Mouse (Mus musculus) urinary bladder, postnatal 10 days (tissue): ENCODE measurements around the gene Gm10762.
"Not testable (repeated sequence)": the region's sequence is repeated elsewhere in the genome, so short reads cannot be mapped to it uniquely, and the experiment has no call there.

Source experiments
- DNase-seq: peaks from one replicate; pipeline ENCODE4 v3.0.0; 2022; ENCODE audit warnings: low spot score

Gm10762 gene

DNA sequence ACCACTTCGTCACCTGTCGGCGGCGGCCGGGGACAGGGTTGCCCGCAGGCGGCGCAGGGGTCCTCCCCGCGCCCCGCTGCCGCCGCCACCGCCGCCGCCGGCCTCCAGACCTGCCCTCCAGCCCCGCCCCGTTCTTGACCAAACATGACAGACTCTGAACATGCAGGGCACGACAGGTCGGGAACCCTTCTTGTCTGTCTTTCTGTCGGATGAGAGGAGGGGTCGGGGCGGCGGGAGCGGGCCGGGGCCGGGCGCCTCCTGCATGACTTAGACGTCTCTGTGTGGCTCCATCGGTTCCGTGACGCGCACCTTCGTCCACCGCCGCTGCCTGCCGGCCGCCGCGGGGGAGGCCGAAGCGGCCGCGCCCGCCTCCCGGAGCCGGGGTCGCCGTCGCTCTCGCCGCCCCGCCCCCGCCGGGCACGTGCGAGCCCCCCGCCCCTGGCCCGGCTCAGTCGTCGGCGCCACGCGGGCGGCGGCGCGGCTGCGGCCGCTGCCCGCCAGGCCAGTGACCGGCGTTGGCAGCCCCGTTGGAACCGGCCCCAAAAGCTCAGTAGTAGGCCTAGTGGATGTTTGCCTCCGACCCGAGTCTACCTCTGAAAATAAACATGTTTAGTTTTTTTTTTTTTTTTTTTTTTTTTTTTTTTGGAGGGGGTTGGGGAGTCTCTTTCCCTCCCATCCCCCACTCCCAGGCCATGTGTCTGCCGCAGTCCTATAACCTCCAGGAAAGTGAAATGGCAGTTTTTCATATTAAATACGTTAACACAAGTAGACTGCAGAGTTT lies at the start of gene Gm10762:
TSS of gene Gm10762 (minus strand) at position 65 of the 781 bp plus-strand sequence.
- peak; percentile 27 for DNase-seq

DNA sequence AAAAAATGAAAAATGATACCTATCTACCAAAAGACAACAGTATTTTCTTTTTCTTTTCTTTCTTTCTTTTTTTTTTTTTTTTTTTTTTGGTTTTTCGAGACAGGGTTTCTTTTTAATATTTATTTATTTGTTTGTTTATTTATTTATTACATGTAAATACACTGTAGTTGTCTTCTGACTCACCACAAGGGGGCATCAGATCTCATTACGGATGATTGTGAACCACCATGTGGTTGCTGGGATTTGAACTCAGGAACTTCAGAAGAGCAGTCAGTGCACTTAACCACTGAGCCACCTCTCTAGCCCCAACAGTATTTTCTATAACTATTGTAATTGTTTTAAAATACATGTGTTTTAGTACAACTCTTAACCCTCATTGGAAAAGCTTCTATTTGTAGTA lies 41.3 kb upstream of the Gm10762 start:
- DNase-seq = not testable (repeated sequence)

DNA sequence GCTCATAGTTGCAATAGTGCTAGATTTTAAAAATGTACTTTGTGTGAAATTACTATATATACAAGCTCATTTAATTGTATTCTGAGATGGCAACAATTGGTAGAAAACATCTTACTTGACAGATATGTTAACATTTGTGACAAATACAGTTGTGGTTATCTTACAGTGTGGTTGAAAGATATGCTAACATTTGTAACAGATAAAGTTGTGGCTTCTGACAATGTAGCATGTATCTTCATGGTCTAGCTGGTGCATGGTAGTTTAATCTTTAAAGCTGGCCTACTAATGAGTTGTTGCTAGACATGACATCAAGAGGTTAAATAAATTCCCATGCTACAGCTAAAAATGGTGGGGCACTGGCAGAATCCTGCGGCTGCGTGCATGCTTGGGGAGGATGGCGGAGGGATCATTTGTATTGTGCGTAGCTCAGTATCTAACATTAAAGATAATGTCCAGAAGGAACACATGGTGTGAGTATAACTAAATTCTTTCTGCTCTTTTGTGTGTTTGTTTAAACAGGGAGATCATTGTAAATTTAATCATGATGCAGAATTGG lies 38.7 kb upstream of the Gm10762 start:
- no peak for DNase-seq

DNA sequence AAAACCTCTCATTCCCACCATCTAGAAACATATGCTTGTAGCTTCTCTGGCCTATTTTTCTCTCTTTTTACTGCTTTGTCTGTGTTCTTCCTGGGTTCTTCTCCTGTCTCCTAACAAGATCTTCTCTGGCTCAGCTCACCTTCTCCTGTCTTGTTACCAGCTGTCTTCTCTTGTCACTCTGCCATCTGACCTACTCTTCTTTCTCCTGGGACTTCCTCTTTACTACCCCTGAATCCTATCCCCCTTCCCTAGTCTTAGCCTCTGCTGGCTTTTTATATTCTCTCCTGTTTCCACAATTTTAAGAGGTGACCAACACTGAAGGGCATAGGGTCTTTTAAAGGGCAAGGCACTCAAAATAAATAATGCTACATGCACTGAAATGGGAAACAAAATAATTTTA lies 37.3 kb upstream of the Gm10762 start:
- DNase-seq = no peak

DNA sequence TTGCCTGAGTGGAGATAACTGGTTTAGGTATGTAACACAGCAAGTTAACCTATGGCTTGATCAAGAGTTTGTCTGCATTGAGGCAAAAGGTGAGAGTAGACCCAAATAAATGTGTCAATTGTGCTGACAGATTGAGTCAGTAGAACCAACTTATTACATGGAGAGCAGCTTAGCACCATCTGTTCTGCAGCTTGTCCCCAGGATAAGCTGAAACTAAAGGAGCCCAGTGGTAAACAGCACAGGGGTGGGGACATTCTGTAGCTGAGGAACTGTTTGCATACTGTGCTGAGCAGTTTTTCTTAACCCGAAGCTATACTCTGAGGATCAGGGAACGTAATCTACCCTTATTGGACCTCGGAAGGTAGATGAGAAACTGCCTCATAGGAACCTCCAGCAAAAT lies 17.2 kb upstream of the Gm10762 start:
- DNase-seq = no peak

DNA sequence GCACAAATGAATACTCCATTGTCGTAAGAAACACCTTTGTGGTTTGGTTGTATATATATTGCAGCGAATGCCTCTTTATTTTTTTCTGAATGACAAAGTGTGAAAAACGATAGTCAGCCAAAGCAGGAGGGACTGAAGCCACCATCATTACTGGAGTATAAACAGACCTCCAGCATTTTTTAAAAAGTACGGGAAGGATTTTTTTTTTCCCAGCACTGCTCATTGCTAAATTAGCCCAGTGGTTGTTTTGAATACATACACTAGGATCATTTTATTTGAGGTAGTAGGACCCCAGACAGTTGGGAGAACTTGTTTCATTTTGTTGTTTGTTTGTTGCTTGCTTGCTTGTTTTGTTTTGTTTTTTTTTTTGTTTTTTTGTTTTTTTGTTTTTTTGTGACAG lies 8.0 kb upstream of the Gm10762 start:
- DNase-seq = no peak

DNA sequence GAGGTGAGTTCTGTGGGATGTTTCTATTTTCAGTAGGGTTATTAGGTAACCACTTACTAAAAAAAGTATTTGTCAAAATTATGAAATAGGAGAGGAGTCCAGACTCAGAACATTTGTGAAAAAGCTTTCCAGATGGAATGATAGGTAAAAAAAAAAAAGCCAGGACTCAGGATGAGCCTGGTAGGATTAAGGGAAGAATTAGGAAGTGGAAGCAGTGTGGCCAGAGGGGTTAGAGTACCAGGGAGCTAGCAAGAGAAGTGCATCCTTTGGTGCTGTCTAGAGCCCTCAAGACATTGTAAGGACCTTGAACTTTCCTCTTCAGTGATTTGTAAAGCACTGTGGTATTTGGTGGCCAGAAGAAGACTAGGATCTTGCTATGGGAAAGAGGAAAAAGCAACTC lies 4.8 kb upstream of the Gm10762 start:
- DNase-seq = no peak

DNA sequence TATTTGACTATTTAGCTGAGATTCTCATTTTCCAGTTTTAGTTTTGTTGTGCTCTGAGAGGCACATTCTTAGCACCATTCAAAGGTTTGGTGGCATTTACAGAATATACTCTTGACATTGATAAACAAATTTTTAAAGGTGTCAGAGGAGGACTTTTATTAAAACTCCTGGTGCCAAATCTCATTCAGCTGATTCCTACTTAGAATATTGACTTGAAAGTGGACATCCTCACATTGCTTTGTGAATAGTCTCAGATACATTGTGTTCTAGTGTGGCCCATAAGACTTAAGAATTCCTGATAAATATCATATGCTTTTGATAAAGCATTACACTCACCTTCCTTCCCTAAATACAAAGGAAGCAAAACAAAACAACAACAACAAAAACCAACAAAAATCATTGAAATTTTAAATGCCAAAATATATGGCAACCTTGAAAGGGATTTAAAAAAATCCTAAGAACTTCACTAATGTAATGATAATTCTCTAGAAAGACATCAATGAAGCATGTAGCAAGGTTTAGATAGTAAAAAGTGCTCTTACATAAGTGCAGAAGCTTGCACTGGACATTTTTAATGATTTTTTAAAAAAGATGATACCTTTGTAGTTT lies 1.1 kb upstream of the Gm10762 start:
- DNase-seq = no peak

DNA sequence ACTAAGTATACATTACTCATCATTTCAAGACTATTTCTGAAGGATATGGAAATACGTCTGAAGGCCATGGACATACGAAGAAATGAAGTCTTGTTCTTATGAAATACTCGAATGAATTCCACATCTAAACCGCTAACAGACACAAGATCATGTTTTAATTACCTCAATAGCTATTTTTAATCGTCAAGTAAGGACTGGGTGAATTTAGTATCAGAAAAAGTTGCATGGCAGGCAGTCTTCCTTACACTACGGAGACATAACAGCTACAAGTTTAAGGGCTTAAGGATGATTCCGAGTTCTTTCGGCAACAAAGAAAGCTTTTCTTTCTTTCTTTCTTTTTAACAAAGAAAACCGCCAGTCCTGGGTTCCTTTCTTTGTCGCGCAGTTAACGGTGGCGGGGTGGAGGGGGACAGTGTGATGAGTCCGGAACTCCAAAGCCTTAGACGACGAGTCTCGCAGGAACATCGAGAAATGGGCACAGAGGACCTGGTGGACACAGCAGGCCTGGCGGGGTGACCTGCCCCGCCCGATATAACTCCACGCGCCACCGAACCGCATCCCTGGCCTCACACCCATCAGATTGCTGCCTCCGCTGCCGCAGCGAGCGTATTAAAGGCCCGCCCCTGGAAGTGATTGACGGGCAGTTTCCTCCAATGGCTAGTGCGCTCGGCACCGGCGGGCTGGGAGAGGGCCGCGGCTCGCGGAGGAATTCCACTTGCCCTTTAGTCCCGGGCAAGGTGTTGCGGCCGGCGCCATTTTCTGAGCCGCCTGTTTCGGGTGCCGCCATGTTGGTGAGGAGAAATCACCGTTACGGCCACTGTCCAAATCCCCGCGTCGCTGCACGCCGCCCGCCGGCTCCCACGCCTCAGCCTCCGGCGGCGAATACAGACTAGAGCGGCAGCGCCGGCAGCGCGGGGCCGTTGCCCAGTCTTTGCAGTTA lies 614 bp downstream of the Gm10762 start, which contains the start of gene Zc3h6:
TSS of gene Zc3h6 (plus strand) at position 762 of the 940 bp plus-strand sequence.
- DNase-seq = peak; percentile 97

DNA sequence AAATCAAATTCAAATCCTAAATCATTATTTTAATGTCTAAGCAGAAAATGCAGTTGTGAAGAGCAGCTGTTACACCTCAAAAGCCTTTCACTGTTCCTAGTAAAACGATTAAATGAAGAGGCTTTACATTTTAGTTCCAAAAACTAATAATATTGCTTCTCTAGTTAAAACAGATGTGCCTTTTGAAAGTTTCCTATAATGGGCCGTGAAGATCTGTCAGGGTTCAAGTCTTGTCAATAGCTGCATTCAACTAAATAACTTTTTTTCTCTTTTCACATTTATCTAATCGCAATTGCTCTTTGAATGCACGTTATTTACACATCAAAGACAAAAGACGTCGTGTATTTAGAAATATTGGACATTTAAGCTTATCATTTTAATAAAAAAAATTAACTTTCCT lies 1.3 kb downstream of the Gm10762 start:
- DNase-seq = no peak

DNA sequence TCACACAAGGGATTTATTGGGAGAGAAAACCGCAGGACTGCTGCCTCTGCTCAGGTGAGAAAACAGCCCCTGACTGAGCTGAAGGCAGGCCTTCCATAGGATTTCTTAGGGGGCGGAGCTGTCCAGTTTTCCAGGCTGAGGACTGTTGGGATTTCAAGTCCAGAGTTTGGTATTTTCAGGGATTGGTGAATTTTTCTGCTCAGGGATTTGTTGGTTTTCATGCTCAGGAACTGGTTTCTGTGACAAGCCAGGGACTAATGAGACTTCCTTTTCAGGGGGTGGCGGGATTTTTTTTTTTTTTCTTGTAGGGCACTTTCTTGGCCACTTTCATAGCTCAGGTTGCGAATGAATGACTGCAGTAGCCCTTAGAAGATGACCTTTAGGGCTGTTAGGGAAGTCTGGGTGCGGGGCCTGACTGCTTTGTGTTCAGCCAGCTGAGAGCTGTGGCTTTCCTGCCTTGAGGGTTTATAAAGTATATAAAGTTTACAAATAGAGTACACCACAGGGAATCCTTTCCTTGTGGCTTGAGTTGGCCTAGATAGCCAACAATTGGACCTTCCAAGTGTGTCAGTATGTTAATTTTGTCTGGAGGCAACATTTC lies 1.9 kb downstream of the Gm10762 start:
- DNase-seq = no peak

DNA sequence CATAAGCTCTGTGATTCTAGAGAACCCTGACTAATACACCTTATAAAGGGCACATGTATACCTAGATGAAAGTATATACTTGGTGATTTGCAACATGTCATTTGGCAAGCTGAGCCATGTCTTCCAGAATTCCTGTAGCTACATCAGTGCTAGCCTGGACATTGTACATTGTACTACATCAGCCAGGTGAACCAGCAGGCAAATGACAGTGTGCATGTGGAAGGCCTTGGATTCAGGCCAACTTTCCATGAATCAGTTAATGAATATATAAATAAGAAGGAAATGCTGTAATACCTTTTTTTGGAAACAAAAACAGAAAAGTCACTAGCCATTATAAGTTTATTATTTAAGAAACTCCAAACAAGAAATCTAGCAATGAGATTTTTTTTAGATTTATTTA lies 13.3 kb downstream of the Gm10762 start:
- DNase-seq = no peak

DNA sequence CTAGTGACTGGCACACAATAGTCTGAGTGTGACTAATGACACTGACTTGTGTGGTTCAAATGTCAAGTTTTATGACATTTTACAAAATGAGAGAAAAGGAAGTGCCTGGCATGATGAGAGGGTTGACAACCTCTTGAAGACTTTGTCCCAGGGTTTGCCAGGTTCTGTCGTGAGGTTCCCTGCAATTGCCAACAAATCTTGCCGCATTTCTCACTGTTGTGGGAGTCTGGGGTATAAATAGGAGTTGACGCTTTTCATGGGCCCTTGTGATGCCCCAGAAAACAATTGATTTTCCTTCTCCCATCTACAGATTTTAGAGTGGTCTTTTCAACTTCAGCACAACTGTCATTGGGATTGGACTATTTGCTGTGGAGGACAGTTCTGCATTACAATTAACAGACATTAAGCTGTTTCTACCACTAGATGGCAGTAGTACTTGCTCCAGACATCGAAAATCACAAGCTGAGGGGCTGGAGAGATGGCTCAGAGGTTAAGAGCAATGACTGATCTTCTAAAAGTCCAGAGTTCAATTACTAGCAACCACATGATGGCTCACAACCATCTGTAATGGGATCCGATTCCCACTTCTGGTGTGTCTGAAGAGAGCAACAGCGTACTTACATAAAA lies 19.4 kb downstream of the Gm10762 start:
- no peak for DNase-seq

DNA sequence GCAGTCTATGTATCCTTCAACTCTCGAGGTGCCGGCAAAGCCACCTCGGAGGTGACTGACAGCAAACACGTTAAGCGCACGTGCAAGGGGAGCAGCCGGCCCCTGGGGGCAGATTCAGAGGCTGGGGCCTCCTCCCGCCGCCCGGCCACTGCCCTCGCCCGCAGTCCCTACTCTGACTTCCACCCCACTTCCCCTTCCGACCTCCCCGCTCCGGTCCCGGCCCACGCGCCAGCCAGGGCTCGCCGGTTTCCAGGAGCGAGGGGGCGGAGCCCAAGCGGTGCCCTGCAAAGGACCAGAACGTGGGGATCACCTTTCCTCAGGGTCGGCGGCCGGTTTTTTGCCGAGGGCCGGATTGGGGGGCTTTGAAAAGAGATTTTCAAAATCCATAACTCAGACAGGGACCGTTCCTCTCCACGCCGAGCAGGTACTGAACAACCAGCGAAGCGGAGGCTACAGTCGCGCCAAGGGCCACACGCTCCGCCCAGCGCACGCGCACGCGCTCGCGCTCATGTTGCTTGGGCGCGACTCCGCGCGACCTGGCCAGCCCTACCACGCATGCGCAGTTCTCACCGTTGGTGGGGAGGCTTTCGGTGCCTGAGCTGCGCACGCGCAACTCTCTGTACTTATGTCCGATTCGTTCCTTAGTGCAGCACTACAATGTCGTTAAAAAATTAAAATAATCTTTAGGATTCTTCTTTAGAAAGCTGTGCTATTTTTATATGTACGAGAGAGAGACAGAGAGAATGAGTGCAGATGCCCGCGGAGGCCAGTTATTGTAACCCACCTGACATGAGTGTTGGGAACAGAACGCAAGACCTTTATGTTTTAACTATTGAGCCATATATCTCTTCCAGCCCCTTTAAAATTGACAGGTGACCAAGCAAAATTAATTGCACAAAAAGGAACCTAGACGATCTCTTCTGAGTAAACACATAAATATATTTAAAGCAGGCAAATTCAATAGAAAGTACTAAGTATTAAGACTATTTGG lies 23.7 kb downstream of the Gm10762 start, which contains the start of gene Zc3h8:
TSS of gene Zc3h8 (minus strand) at position 540 of the 991 bp plus-strand sequence.
- peak; percentile 93 for DNase-seq

DNA sequence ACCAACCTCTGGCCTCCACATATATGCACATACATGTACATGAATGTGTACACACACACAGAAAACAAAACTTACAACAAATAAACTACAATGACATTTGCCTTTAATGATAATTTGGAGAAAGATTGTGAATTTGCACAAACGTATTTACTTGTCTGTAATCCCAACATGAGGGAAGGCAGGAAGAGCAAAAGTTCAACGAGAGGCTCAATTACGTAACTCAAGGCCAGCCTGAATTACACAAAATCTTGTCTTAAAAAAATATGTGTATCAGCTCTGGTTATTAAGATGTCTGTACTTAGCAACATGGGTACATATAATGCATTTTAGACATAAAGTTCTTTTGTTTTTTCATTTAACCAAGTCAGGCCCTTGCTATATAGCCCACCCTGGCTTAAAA lies 31.3 kb downstream of the Gm10762 start:
- no peak for DNase-seq

DNA sequence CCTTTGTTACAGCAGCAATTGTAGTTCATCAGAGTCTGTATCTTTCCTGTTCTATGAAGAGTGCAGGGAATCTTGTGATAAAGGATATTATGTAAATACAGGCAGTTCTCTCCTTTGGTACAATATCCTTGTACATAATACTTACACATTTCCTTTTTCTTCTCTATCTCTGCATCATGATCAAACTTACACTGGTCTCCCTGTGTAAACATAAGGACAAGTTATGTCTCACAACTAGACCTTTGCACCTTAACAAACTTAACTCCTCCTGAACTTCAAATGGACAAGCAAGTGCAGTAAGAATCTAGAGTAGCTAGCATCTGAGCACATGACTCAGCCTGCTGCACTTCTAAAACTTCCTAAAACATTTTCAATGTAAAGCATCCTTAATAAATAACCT lies 36.8 kb downstream of the Gm10762 start:
- DNase-seq = no peak

DNA sequence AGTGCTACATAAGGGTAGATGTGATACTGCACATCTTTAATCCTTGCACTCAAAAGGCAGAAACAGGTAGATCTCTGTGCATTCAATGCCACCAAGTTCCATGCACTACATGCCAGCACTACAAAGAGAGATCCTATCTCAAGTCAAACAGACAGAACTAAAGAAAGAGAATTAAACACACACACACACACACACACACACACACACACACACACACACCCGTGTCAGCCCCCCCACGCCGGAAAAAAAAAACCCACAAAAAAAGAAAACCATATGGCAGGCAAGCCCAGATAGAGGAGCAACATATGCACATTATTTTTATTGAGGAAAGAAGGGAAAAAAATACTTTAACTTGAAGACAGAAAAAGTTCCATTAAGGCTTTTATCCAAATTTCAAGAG lies 39.1 kb downstream of the Gm10762 start:
- no peak for DNase-seq

DNA sequence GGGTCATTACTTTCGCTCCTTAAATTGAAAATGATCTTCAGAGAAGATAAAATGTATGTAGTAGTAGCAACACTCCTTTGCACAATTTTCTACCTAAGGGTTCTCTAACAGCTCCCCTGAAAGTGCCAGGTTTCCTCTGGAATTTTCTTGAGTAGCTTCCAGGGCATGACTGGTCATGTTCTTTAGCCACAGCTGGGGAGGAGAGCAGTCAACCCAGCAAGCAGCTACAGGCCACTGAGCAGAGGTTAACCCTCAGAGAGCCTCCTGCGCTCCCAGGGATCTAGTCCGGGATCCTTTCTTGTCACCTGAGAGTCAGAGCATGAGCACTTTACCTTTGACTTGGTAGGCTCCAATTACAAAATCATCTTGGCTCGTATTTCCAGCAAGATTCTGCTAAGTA lies 42.7 kb downstream of the Gm10762 start:
- no peak for DNase-seq
